Mouse (Mus musculus) kidney, adult 2 months (tissue): ENCODE measurements at regions not wholly inside any gene's neighbourhood (a gene's known extent, or its start where the extent isn't known, plus 50 kb on each side); places are given as distances from the start of the nearest gene placed in this dataset.
"Not testable (repeated sequence)": the region's sequence is repeated elsewhere in the genome, so short reads cannot be mapped to it uniquely, and the experiment has no call there.

Source experiments
- DNase-seq: peaks from one replicate; pipeline ENCODE4 v3.0.0; 2021
- H3K27ac ChIP-seq: fragments of 200-500 bp; 2 replicates; pipeline ENCODE4 v1.5.1; 2012; ENCODE audit warnings: low read depth, low read length, control low read depth, inconsistent platforms; ENCODE audit not compliant: insufficient read depth
- H3K27me3 ChIP-seq: fragments of 200-500 bp; replicated peaks from 2 replicates; pipeline ENCODE4 v1.6.1; 2012; ENCODE audit warnings: mild to moderate bottlenecking, moderate library complexity, low read length, inconsistent platforms; ENCODE audit not compliant: control insufficient read depth, insufficient read depth
- H3K36me3 ChIP-seq: fragments of 200-500 bp; 2 replicates; pipeline ENCODE4 v1.6.1; 2012; ENCODE audit warnings: mild to moderate bottlenecking, moderate library complexity, low read length, inconsistent platforms; ENCODE audit not compliant: control insufficient read depth, insufficient read depth
- H3K4me1 ChIP-seq: fragments of 200-500 bp; 2 replicates; pipeline ENCODE4 v1.6.1; 2011; ENCODE audit warnings: low read length; ENCODE audit not compliant: control insufficient read depth, insufficient read depth
- H3K4me3 ChIP-seq: fragments of 200-500 bp; 2 replicates; pipeline ENCODE4 v1.5.1; 2011; ENCODE audit warnings: mild to moderate bottlenecking, low read depth, low read length, control low read depth; ENCODE audit not compliant: insufficient read depth
- CTCF ChIP-seq: fragments of 200-500 bp; conservative IDR thresholded peaks from 2 replicates; pipeline ENCODE4 v1.5.1; 2011; ENCODE audit warnings: low read depth, mild to moderate bottlenecking, control low read depth, low read length, moderate library complexity, mixed read lengths; ENCODE audit not compliant: insufficient read depth, insufficient read length
- POLR2A ChIP-seq: fragments of 200-500 bp; IDR thresholded peaks from one replicate; pipeline ENCODE4 v1.6.1; 2011; ENCODE audit warnings: low read depth, low read length, control low read depth
- WGBS: fragments of 180-500 bp; shearing (Covaris S2); methylation state at CpG from one replicate; pipeline ENCODE4 v1.1.7; 2018; 5-methylcytosine and 5-hydroxymethylcytosine counted together

DNA sequence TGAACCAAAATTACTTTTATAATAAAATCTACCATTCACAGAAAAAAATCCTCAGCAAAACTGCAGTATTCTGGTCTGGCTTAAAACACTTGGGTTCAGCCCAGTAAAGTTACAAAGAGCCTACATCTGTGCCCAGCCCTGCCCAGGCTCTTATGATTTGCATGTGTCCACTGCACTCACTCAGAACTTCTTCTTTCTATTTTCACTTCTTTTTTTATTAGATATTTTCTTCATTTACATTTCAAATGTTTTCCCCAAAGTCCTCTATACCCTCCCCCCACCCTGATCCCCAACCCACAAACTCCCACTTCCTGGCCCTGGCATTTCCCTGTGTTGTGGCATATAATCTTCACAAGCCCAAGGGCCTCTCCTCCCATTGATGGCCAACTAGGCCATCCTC lies 1442.4 kb upstream of the Tacstd2 start:
- no peak overlapping the region for H3K4me3 ChIP-seq
- no peak for TF ChIP-seq POLR2A
- no peak for TF ChIP-seq CTCF
- no peaks in the 10 kb centered on the region for H3K27me3 ChIP-seq
- H3K4me1 ChIP-seq = no peaks in the 10 kb centered on the region
- H3K27ac ChIP-seq = no peak overlapping the region
- H3K36me3 ChIP-seq = no peaks in the 10 kb centered on the region
- DNase-seq = no peak

GRCm38 (mm10) chr6:68964012-68964411 lies 1428.4 kb upstream of the Tacstd2 start:
- Histone ChIP-seq H3K4me3 (no peak overlapping the region), H3K4me1 (no peaks in the 10 kb centered on the region), H3K36me3 (no peaks in the 10 kb centered on the region), H3K27me3 (no peaks in the 10 kb centered on the region), H3K27ac (no peak overlapping the region)
- TF ChIP-seq POLR2A = no peak
- DNase-seq = no peak

DNA sequence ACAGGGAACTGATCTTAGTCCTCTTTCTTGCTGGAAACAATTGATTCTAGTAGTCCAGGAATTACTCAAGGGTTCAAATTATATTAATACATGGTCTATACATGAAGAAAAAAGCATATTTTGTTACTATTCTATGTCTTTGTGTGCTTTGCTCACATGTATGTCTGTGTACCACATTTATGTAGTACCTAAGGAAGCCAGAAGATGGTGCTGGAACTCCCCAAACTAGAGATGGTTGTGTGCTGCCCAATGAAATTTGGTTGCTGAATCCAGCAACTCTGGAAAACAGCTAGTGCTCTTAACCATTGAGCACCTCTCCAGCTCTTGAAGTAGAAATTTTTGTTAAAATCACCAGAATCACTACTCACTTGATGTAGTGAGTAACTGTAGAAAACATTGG lies 1402.5 kb upstream of the Tacstd2 start:
- not testable (repeated sequence) for H3K36me3 ChIP-seq, H3K4me1 ChIP-seq, H3K4me3 ChIP-seq, H3K27me3 ChIP-seq, H3K27ac ChIP-seq
- peak; percentile 3 for DNase-seq

DNA sequence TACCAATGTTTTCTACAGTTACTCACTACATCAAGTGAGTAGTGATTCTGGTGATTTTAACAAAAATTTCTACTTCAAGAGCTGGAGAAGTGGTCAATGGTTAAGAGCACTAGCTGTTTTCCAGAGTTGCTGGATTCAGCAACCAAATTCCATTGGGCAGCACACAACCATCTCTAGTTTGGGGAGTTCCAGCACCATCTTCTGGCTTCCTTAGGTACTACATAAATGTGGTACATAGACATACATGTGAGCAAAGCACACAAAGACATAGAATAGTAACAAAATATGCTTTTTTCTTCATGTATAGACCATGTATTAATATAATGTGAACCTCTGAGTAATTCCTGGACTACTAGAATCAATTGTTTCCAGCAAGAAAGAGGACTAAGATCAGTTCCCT lies 1396.3 kb upstream of the Tacstd2 start:
- H3K4me3 ChIP-seq, DNase-seq, H3K27ac ChIP-seq, H3K27me3 ChIP-seq, H3K36me3 ChIP-seq, H3K4me1 ChIP-seq: not testable (repeated sequence)

DNA sequence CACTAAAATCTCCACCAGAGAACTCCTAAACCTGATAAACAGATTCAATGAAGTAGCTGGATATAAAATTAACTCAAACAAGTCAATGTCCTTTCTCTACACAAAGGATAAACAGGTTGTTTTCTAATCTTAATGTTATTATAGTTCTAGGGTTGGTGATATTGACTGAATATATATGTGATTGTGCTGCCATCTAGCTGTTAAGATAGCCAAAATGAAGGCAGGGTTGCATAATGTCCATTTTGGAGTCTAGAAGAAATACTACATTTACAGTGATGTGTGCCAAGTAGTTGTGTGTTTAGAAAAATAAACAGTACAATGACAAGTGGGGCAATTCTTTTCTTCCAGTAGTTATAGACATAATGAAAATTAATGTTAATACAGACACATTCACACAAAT lies 1379.9 kb upstream of the Tacstd2 start:
- H3K36me3 ChIP-seq = no peaks in the 10 kb centered on the region
- no peak for TF ChIP-seq POLR2A
- H3K4me1 ChIP-seq = no peaks in the 10 kb centered on the region
- no peak for DNase-seq
- H3K4me3 ChIP-seq = no peak overlapping the region
- H3K27me3 ChIP-seq = no peaks in the 10 kb centered on the region; the same call in 1 of the 2 replicates
- H3K27ac ChIP-seq = no peak overlapping the region

DNA sequence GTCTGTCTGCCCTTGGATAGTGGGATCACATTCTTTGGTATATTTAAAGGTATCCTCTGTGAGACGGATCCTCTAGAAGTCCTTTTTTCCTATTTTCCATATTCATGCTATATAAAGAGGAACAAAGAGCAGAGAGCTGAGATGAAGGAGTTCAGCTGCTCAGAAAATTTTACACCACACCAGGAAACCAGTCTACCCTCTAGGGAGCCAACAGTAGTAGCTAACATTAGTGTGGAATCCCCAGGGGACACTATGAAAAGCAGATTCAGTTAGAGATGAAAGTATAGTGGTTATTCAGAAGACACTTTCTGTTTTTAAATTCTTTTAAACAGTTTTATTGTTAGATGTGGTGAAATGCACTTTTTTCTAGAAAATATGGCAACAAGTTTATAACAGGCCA lies 1348.5 kb upstream of the Tacstd2 start:
- H3K27me3 ChIP-seq = no peaks in the 10 kb centered on the region
- no peak for TF ChIP-seq POLR2A
- no peak for TF ChIP-seq CTCF
- H3K36me3 ChIP-seq = no peaks in the 10 kb centered on the region
- WGBS = 86% methylated on average over 1 of the region's 1 CpGs
- H3K27ac ChIP-seq = no peak overlapping the region
- H3K4me1 ChIP-seq = no peaks in the 10 kb centered on the region
- no peak for DNase-seq
- no peak overlapping the region for H3K4me3 ChIP-seq

DNA sequence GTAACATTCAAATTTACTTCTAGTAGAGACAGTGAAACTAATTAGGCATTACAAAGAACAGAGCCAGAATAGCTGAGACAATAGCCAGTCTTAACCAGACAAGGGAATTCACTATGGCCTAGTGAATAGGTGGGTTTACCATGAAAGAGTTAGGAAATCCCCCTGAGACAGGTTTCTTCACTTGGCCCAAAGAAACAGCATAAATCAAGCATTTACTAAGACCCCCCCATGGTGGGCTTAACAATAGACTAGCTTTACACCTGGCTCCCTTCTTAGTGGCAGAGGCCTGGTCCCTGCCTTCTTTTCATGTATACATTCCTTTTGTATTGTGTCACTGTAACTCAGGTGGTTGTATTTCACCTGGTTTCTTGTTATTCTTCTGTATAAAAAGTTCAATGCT lies 1317.2 kb upstream of the Tacstd2 start:
- not testable (repeated sequence) for H3K4me1 ChIP-seq, H3K4me3 ChIP-seq, H3K36me3 ChIP-seq, H3K27me3 ChIP-seq, DNase-seq, H3K27ac ChIP-seq

- H3K4me1 ChIP-seq = no peaks in the 10 kb centered on the region
- no peaks in the 10 kb centered on the region for H3K27me3 ChIP-seq
- H3K27ac ChIP-seq = no peak overlapping the region
- H3K4me3 ChIP-seq = no peak overlapping the region
- no peaks in the 10 kb centered on the region for H3K36me3 ChIP-seq
- 88% methylated on average over 2 of the region's 2 CpGs for WGBS
- TF ChIP-seq POLR2A = no peak
- DNase-seq = no peak
These were observed 1316.7 kb upstream of the Tacstd2 start for GRCm38 (mm10) chr6:68852286-68852685.

GRCm38 (mm10) chr6:68835186-68835585 lies 1299.6 kb upstream of the Tacstd2 start:
- Histone ChIP-seq H3K36me3 (no peaks in the 10 kb centered on the region), H3K4me1 (no peaks in the 10 kb centered on the region), H3K27ac (no peak overlapping the region), H3K27me3 (no peaks in the 10 kb centered on the region), H3K4me3 (no peak overlapping the region)
- TF ChIP-seq CTCF = no peak
- no peak for TF ChIP-seq POLR2A
- no peak for DNase-seq
- WGBS = 46% methylated on average over 1 of the region's 1 CpGs
